Mouse (Mus musculus) CH12.LX (cell line): ENCODE measurements around the gene Ush2a. TPM values are rescaled to one million over a fixed set of nuclear protein-coding genes. Genes with fewer than 3 reads are reported as not detected.

ENCODE experiments used
- DNase-seq: peaks from one replicate; pipeline ENCODE4 v3.0.0-alpha.2; 2013; ENCODE audit errors: extremely low read depth
- H3K27ac ChIP-seq: 2 replicates; pipeline ENCODE4 v1.5.1; 2012; ENCODE audit warnings: low read depth, mild to moderate bottlenecking, control low read depth, moderate library complexity; ENCODE audit not compliant: insufficient read depth
- H3K27me3 ChIP-seq: replicated peaks from 2 replicates; pipeline ENCODE3; 2012; ENCODE audit warnings: inconsistent platforms
- H3K36me3 ChIP-seq, 2 experiments: replicated peaks in 1 of 2; 2 replicates each; pipeline versions ENCODE3 to v1.6.1; 2012; ENCODE audit warnings: inconsistent platforms in 1 of 2, low read length in 1 of 2, mild to moderate bottlenecking in 1 of 2, mixed read lengths in 1 of 2, moderate library complexity in 1 of 2; ENCODE audit not compliant: control insufficient read depth in 1 of 2, insufficient read depth in 1 of 2
- H3K4me1 ChIP-seq, 2 experiments: 2 replicates each; pipeline ENCODE4 v1.6.1; 2012; ENCODE audit warnings: inconsistent platforms in 1 of 2, moderate library complexity in 1 of 2; ENCODE audit not compliant: insufficient read depth in 2 of 2, control insufficient read depth in 1 of 2
- H3K4me2 ChIP-seq: 2 replicates; pipeline ENCODE4 v1.6.1; 2012; ENCODE audit warnings: low read depth, mild to moderate bottlenecking, control low read depth; ENCODE audit not compliant: poor library complexity, insufficient read depth, severe bottlenecking
- H3K4me3 ChIP-seq, 3 experiments: fragments of 150-350 bp in 1 of 3; sonication (generic) in 1 of 3; replicated peaks in 1 of 3; 2 replicates each; pipeline versions ENCODE3 to v1.5.1; 2011 to 2012; ENCODE audit warnings: low read depth in 2 of 3, low read length in 2 of 3, mild to moderate bottlenecking in 2 of 3, moderate library complexity in 2 of 3, control low read depth in 1 of 3, improper control_type of control experiment in 1 of 3, inconsistent platforms in 1 of 3, mixed read lengths in 1 of 3; ENCODE audit not compliant: poor library complexity in 1 of 3
- H3K79me2 ChIP-seq: replicated peaks from 2 replicates; pipeline ENCODE4 v1.6.1; 2012; ENCODE audit warnings: mild to moderate bottlenecking, moderate library complexity; ENCODE audit not compliant: control insufficient read depth, poor library complexity, insufficient read depth, severe bottlenecking; ENCODE audit errors: extremely low read depth
- H3K9ac ChIP-seq: 2 replicates; pipeline ENCODE4 v1.6.1; 2012; ENCODE audit warnings: low read depth, mild to moderate bottlenecking, control low read depth, moderate library complexity; ENCODE audit not compliant: insufficient read depth
- H3K9me3 ChIP-seq: replicated peaks from 2 replicates; pipeline ENCODE3; 2012; ENCODE audit warnings: low read length, inconsistent platforms, mixed read lengths
- BHLHE40 ChIP-seq: IDR thresholded peaks from 2 replicates; pipeline ENCODE4 v1.6.1; 2011; ENCODE audit warnings: mild to moderate bottlenecking, low read depth, low read length, improper control_type of control experiment
- CHD1 ChIP-seq: IDR thresholded peaks from 2 replicates; pipeline ENCODE4 v1.6.1; 2012; ENCODE audit warnings: low read depth, low read length, improper control_type of control experiment, inconsistent platforms
- CTCF ChIP-seq, 2 experiments: IDR thresholded peaks in 1 of 2; conservative IDR thresholded peaks in 1 of 2; 2 replicates each; pipeline ENCODE4 v1.5.1; 2011 to 2012; ENCODE audit warnings: low read depth in 2 of 2, low read length in 2 of 2, improper control_type of control experiment in 1 of 2, inconsistent platforms in 1 of 2, mild to moderate bottlenecking in 1 of 2, moderate library complexity in 1 of 2
- E2F4 ChIP-seq: IDR thresholded peaks from 2 replicates; pipeline ENCODE4 v1.6.1; 2011; ENCODE audit warnings: low read depth, low read length, improper control_type of control experiment; ENCODE audit not compliant: insufficient replicate concordance
- ETS1 ChIP-seq: conservative IDR thresholded peaks from 2 replicates; pipeline ENCODE4 v1.6.1; 2012; ENCODE audit warnings: low read depth, mild to moderate bottlenecking, inconsistent platforms, low read length, improper control_type of control experiment, moderate library complexity
- GABPA ChIP-seq: IDR thresholded peaks from 2 replicates; pipeline ENCODE4 v1.6.1; 2012; ENCODE audit warnings: low read depth, low read length, improper control_type of control experiment, inconsistent platforms; ENCODE audit not compliant: insufficient replicate concordance
- HCFC1 ChIP-seq: IDR thresholded peaks from 2 replicates; pipeline ENCODE4 v1.6.1; 2012; ENCODE audit warnings: low read depth, mild to moderate bottlenecking, inconsistent platforms, low read length, improper control_type of control experiment
- IRF4 ChIP-seq: IDR thresholded peaks from 2 replicates; pipeline ENCODE4 v1.6.1; 2014; ENCODE audit warnings: low read depth, mild to moderate bottlenecking, inconsistent platforms, low read length, improper control_type of control experiment
- JUN ChIP-seq: IDR thresholded peaks from 2 replicates; pipeline ENCODE4 v1.6.1; 2011; ENCODE audit warnings: low read depth, mild to moderate bottlenecking, low read length, improper control_type of control experiment, moderate library complexity; ENCODE audit not compliant: insufficient read depth
- JUND ChIP-seq: conservative IDR thresholded peaks from 2 replicates; pipeline ENCODE4 v1.6.1; 2011; ENCODE audit warnings: low read depth, low read length, improper control_type of control experiment
- KAT2A ChIP-seq: IDR thresholded peaks from 2 replicates; pipeline ENCODE4 v1.6.1; 2012; ENCODE audit warnings: low read length, improper control_type of control experiment, inconsistent platforms; ENCODE audit not compliant: insufficient replicate concordance
- MAX ChIP-seq: IDR thresholded peaks from 2 replicates; pipeline ENCODE4 v1.6.1; 2011; ENCODE audit warnings: low read length, improper control_type of control experiment
- MEF2A ChIP-seq: IDR thresholded peaks from 2 replicates; pipeline ENCODE4 v1.6.1; 2014; ENCODE audit warnings: low read depth, mild to moderate bottlenecking, inconsistent platforms, low read length, improper control_type of control experiment, borderline replicate concordance
- MYC ChIP-seq: IDR thresholded peaks from 2 replicates; pipeline ENCODE4 v1.6.1; 2011; ENCODE audit warnings: low read depth, mild to moderate bottlenecking, improper control_type of control experiment, low read length
- NRF1 ChIP-seq: IDR thresholded peaks from 2 replicates; pipeline ENCODE4 v1.6.1; 2014; ENCODE audit warnings: low read depth, mild to moderate bottlenecking, inconsistent platforms, low read length, improper control_type of control experiment, moderate library complexity
- PAX5 ChIP-seq: IDR thresholded peaks from 2 replicates; pipeline ENCODE4 v1.6.1; 2012; ENCODE audit warnings: low read length, inconsistent platforms, mixed read lengths
- RAD21 ChIP-seq: IDR thresholded peaks from 2 replicates; pipeline ENCODE4 v1.6.1; 2011; ENCODE audit warnings: low read depth, mild to moderate bottlenecking, low read length, improper control_type of control experiment, moderate library complexity
- RCOR1 ChIP-seq: conservative IDR thresholded peaks from 2 replicates; pipeline ENCODE4 v1.6.1; 2012; ENCODE audit warnings: low read depth, mild to moderate bottlenecking, inconsistent platforms, low read length, improper control_type of control experiment
- SIN3A ChIP-seq: IDR thresholded peaks from 2 replicates; pipeline ENCODE4 v1.6.1; 2012; ENCODE audit warnings: low read length, improper control_type of control experiment, inconsistent platforms
- UBTF ChIP-seq: IDR thresholded peaks from 2 replicates; pipeline ENCODE4 v1.6.1; 2012; ENCODE audit warnings: low read depth, mild to moderate bottlenecking, inconsistent platforms, low read length, improper control_type of control experiment, moderate library complexity
- USF2 ChIP-seq: conservative IDR thresholded peaks from 2 replicates; pipeline ENCODE4 v1.6.1; 2011; ENCODE audit warnings: low read depth, low read length, improper control_type of control experiment
- ZC3H11A ChIP-seq: IDR thresholded peaks from 2 replicates; pipeline ENCODE4 v1.6.1; 2012; ENCODE audit warnings: low read depth, mild to moderate bottlenecking, inconsistent platforms, low read length, improper control_type of control experiment
- ZKSCAN1 ChIP-seq: IDR thresholded peaks from 2 replicates; pipeline ENCODE4 v1.6.1; 2012; ENCODE audit warnings: low read depth, inconsistent platforms, low read length, improper control_type of control experiment, borderline replicate concordance
- ZNF384 ChIP-seq: IDR thresholded peaks from 2 replicates; pipeline ENCODE4 v1.6.1; 2012; ENCODE audit warnings: low read depth, low read length, improper control_type of control experiment, inconsistent platforms
- dilution Hi-C: fragments of 300-500 bp; cut with MboI; formaldehyde crosslinking; loops from 2 replicates; pipeline ENCODE4 v1.14.3; 2020; ENCODE audit warnings: low sequenced_read_pairs; ENCODE audit not compliant: extremely low pct_unique_long_range_greater_than_20kb, extremely low pct_ligation_motif_present
- in situ Hi-C: fragments of 300-500 bp; cut with MboI; formaldehyde crosslinking; loops from 3 replicates; pipeline ENCODE4 v1.14.3; 2019; ENCODE audit warnings: low sequenced_read_pairs, low pct_ligation_motif_present, low pct_unique_long_range_greater_than_20kb, mixed read lengths
- polyA plus RNA-seq: library from polyadenylated mRNA; unstranded; fragments of >175 nt; gene quantifications from 2 replicates; pipeline ENCODE4 v1.2.1, GENCODE M21; 2012; ENCODE audit warnings: low read depth; ENCODE audit not compliant: insufficient read length
- total RNA-seq, 2 experiments: library from RNA; depleted of rRNA; stranded (reverse); fragments of 300-350 nt in 1 of 2; fragments of >200 nt in 1 of 2; gene quantifications; 2 replicates each; pipeline ENCODE4 v1.2.3; 2012 to 2014

The Ush2a gene
- total and polyA plus RNA-seq, 3 experiments = not detected

DNA sequence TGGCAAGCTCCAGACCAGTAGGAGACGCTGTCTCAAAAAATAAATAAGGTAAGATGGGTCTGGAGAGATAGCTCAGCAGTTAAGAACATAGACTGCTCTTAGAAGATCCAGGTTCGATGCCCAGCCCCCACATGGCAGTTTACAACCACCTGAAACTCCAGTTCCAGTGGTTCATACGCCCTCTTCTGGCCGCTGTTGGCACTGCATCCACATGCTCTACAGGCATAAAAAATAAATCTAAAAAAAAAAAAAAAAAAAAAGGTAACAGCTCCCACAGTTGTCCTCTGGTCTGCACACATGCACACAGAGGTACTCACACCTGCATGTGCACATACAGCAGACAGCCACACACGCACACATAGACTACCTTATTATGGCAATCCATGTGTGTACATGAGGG lies 686.0 kb downstream of the Ush2a start:
- in situ Hi-C loops = no loop called here

DNA sequence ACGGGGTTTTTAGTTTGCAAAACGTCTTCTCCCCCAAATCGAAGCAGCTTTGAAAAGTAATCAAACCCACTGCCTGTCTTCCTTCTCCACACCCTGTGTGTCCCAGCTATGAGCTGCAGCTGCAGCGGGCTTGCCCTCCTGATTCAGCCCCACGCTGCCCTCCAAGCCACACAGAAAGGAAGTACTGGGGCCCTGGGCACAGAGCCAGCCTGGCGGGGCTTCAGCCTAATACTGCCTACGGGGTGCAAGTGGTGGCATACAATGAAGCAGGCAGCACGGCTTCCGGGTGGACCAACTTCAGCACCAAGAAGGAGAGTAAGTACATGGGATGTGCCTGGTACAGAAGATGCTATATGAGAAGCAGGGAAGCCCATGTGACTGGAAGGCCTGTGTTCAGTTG lies 686.5 kb downstream of the Ush2a start:
- no peaks in the 10 kb centered on the region for H3K27me3 ChIP-seq
- H3K9ac ChIP-seq = no peak overlapping the region
- in situ Hi-C loops = no loop called here
- H3K79me2 ChIP-seq = no peaks in the 10 kb centered on the region
- H3K4me2 ChIP-seq = no peak overlapping the region
- TF ChIP-seq GABPA = no peak
- TF ChIP-seq NRF1 = no peak
- no peak for TF ChIP-seq MEF2A
- no peak for TF ChIP-seq ZC3H11A
- no peak for TF ChIP-seq BHLHE40
- TF ChIP-seq ZKSCAN1 = no peak
- TF ChIP-seq RCOR1 = no peak
- no peak for TF ChIP-seq ETS1
- no peak for TF ChIP-seq E2F4
- TF ChIP-seq MAX = no peak
- TF ChIP-seq MYC = no peak
- TF ChIP-seq CTCF (conservative IDR thresholded peaks at IDR 0.05 in 1 of 2, IDR thresholded peaks at IDR 0.05 in 1 of 2; ENCODE audit: low read depth in 2 of 2, low read length in 2 of 2) = no peak
- TF ChIP-seq JUN = no peak
- no peak for TF ChIP-seq HCFC1
- no peak for TF ChIP-seq PAX5
- no peak for TF ChIP-seq CHD1
- no peak for DNase-seq
- no peak overlapping the region for H3K4me3 ChIP-seq
- H3K36me3 ChIP-seq = no peaks in the 10 kb centered on the region
- H3K27ac ChIP-seq = no peak overlapping the region
- dilution Hi-C loops = no loop called here
- H3K4me1 ChIP-seq = no peaks in the 10 kb centered on the region
- peaks cover 19% of the 10 kb centered on the region for H3K9me3 ChIP-seq

More for the DNA sequence above, 686.0 kb downstream of the Ush2a start:
- H3K79me2 ChIP-seq = no peaks in the 10 kb centered on the region
- TF ChIP-seq ZNF384 = peak; percentile 51
- no peak for TF ChIP-seq PAX5
- TF ChIP-seq USF2 = no peak
- TF ChIP-seq SIN3A = no peak
- TF ChIP-seq BHLHE40 = no peak
- no peak for TF ChIP-seq MEF2A
- no peak for TF ChIP-seq JUND
- TF ChIP-seq UBTF = no peak
- TF ChIP-seq MYC = no peak
- TF ChIP-seq RAD21 = peak; percentile 10
- TF ChIP-seq MAX = no peak
- peak; percentile 21 to 41; a peak in 3 of 4 replicates for TF ChIP-seq CTCF (conservative IDR thresholded peaks at IDR 0.05 in 1 of 2, IDR thresholded peaks at IDR 0.05 in 1 of 2; ENCODE audit: low read depth in 2 of 2, low read length in 2 of 2)
- TF ChIP-seq IRF4 = no peak
- TF ChIP-seq KAT2A = no peak
- peak; percentile 20 for DNase-seq
- no peaks in the 10 kb centered on the region for H3K4me1 ChIP-seq
- H3K4me2 ChIP-seq = no peak overlapping the region
- dilution Hi-C loops = no loop called here
- no peak overlapping the region for H3K27ac ChIP-seq
- no peak overlapping the region for H3K9ac ChIP-seq
- no peaks in the 10 kb centered on the region for H3K36me3 ChIP-seq
- no peak overlapping the region for H3K4me3 ChIP-seq
- no peaks in the 10 kb centered on the region for H3K27me3 ChIP-seq
- peaks cover 19% of the 10 kb centered on the region for H3K9me3 ChIP-seq
